Mouse (Mus musculus) spleen, postnatal 36 days (tissue): ENCODE data around the gene Ifitm3.
"Not testable (repeated sequence)": the region's sequence is repeated elsewhere in the genome, so short reads cannot be mapped to it uniquely, and the experiment has no call there.

Experiments
- DNase-seq, 2 experiments: peaks; one replicate each; pipeline ENCODE4 v3.0.0; 2022; ENCODE audit warnings: low spot score in 2 of 2, mixed read lengths in 1 of 2

The Ifitm3 gene

DNA sequence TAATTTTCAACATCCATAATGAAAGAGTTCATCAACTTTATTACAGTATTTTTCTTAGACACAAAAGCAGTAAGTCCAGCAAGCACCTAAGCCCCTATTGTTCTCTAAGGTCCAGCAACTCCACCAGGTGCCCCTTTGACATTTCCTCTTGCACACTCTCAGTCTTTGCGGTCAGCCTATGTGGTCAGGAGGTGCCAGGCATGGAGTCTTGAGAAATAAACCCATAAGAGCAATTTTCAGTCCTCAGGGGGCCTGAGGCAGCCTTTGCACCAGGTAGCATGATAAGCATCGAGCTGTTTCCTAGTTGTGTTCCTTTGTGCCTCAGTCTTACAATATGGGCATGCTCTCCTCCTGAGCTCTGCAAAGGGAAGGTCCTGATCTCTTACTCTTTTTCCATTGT lies 26.1 kb upstream of the Ifitm3 start:
- DNase-seq, result not testable (repeated sequence)

DNA sequence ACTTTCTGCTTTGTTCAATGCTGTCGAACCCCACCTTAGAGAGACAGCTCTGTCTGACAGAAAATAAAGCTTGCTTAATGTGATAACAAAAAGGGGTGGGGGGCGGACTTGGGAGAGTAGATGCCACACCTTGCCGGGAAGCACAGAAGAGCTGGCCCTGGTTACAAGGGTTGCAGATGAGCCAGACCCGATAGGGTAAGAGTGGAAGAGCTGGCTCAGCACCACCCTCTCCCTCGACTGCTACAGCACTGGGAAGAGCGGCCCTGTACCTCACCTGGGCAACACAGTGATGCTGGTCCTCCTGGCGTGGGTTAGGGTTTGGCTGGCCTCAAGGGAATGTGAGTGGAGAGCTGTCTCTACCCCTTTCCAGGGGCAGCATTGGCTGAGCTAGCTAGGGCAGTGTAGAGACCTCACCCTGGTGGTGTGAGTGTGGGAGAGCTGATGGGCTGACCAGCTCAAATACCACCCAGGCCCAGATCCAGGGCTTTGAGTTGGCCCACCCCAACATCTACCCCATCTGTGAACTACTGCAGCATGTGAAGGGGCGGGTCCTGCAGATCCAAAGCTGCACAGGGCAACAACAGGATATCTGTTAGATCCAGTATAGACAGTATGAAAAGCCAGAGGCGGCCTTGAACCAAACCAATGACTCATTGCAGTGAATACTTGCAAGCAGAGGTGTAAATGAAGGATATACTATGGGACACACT lies 22.0 kb upstream of the Ifitm3 start:
- no peak for DNase-seq

DNA sequence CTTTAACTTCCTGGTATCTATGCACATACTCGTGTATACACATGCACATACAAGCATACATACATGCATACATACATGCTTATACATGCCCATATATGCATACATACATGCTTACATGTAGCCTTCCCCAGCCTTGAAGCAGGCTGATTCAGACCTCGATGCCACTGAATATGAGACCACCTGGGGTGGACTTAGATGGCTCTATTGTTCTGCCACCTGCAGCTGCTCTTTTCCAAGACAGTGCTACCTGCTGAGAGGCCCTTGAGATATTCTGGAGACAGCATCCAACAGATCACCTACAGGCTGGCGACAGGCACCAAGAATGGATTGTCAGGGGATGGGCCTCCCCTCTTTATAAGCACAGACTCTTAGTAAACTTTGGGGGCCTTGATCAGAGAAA lies 19.8 kb upstream of the Ifitm3 start:
- DNase-seq, result no peak

DNA sequence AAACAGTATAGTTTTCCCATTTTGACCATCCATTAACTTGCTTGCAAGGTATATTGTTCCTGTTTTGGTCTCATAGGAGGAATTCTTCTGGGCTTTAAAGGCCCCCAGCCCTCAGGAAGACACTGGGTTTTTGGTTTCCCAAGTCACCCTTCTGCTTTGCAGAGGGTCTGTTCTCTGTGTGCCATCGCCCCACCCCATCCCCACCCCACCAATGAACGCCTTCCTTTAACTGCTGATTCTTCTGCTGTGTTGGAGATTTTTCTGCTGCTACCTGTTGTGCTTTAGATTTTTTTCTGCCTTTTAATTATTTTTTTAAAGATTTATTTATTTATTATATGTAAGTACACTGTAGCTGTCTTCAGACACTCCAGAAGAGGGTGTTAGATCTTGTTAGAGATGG lies 18.3 kb upstream of the Ifitm3 start, which contains the start of gene Gm17387:
Gene Gm17387 (plus strand): TSS at position 301 of the 400 bp plus-strand sequence.
- no peak for DNase-seq

DNA sequence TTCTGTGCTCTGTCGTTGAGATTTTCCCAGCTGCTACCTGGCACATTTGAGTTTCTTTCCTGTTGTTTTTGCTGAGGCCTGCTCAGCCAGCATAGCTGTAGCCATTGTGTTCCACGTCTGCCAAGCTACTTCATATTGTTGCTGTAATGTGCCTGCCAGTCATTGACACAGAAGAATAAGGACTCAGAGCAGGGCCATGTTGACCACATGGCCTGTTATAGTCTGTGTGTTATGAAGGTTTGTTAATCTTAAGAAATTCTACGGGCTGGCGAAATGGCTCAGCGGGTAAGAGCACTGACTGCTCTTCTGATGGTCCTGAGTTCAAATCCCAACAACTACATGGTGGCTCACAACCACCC lies 16.1 kb upstream of the Ifitm3 start:
- no peak for DNase-seq

DNA sequence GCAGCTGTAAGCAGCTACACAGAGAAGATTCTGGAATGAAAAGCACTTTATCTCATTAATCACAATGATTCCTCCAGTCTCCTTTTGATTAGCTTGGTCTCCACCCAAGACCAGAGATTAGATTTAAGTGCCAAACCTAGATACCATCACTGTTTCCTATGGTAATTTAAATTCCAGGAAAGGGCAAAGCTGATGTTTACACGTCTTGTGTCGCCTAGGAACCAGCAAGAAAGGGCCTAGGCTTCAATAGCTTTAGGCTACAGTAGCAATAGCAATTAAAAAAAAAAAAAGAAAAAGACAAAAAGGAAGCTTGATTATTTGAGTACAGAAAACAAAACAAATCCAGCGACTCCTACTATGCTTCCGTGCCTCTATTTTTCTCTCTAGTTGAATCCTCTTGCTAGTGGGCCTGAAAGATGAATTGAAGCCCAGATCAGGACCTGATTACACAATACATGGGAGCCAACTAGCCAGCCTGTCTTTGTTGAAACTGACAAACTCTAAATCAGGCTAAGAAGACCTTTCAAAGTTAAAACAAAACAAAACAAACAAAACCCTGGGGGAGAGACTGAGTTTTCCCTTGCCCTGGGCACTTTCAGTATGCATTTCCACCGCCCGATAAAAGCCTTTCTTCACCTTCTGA lies 15.6 kb upstream of the Ifitm3 start:
- DNase-seq, result no peak

DNA sequence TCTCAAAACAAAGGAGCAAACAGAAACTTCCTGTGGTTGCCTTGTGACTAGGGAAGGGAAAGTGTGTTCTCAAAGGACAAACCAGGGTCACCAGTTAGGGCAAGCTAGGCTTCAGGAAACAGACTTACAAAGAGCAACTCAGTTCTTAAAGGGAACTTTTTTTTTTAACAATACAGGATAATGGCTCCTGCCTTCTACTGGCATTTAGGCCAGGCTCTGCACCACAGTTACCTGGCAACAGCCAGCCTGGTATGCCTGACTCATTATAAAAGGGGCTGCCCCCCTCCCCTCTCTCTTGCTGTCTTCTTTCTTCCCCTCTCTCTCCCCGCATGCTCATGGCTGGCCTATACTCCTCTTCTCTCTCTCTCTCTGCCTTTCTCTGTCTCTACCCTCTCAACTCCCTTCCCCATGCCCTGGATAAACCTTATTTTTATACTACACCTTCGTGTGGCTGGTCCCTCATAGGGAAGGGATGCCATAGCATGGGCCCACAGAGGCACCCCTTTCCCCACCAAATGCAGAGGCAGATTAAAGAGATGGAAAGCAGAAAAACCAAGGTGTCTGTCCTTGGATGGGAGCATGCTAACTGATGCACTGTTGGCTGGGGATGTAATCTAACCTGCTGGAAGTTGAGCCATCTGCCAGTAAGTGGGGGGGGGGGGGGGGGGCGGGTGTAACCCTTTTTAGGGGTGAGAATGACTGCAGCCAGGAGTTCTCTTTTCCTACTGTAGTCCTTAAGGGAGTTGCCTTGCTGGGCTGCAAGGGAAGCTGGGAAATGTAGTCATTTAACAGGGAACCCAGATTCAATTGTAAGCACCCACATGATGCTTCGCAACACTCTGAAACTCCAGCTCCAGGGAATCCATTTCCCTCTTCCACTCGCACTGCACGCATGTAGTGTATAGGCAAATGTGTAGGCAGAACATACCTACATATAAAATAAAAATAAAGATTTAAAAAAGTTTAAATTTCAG lies 14.6 kb upstream of the Ifitm3 start:
- DNase-seq, result no peak

DNA sequence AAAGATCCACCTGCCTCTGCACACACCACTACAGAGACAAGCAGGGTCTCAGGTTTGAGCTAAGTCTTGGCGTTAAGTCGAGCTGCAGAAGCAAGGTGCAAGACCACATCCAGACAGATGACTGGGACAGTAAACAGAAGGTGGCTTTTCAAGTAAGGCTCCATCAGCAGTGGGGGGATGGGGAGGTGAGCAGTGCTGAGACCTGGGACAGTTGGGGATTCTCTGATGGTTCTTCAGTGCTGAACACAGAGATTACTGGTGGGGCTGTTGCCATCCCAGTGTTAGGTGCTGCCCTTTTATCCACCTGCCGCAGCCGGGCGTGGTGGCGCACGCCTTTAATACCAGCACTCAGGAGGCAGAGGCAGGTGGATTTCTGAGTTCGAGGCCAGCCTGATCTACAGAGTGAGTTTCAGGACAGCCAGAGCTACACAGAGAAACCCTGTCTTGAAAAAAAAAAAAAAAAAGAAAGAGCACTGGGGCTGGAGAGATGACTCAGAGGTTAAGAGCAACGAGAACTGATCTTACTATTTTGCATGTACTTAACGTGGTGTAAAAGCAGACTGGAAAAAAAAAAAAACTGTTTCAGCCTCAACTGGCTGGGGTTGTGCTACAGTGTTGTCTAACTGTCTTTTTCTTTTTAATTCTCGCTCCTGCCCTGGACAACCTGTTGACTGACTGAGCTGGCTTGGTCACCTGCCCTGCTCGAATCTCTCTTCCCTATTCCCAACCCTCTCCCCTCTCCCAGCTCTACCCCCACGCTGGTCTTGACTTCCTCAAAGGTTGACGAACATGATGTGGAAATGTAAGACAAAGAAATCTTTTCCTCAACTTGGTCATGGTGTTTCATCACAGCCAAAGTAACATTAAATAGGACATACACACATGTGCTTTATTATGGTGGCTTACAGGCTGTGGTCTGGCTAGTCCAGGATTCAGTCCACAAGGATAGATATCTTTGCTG lies 11.2 kb upstream of the Ifitm3 start:
- no peak for DNase-seq

DNA sequence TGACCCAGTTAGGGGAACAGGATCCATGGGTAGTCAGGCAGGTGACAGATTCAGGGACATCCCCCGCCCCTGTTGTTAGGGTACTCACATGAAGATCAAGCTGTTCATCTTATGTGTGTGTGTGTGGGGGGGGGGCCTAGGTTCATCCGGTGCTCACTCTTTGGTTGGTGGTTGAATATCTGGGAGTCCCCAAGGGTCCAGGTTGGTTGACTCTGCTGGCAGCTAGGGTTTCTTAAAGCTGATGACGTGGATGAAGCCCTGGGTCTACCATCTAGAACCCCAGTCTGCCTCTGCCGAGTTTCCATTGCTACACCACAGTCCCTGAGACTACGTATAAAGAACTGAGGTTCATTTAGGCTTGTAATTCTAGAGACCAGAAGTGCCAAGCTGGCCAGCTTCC lies 8.5 kb upstream of the Ifitm3 start:
- DNase-seq, result no peak

DNA sequence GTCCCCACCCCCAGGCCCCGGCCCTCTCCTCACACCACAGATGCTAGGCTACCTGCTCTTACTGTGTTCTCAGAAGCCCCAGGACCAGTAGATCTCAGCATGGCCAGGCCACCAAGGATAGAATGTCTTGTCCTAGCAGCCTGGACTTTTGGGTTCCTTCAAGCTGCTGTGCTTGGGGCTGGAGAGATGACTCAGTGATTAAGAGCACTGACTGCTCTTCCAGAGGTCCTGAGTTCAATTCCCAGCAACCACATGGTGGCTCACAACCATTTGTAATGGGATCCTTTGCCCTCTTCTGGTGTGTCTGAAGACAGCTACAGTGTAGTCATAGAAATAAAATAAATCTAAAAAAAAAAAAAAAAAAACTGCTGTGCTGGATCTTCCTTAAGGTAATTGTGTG lies 7.3 kb upstream of the Ifitm3 start, which contains the start of gene Ifitm6:
Gene Ifitm6 (minus strand): TSS at position 101 of the 400 bp plus-strand sequence.
- DNase-seq, result not testable (repeated sequence)

DNA sequence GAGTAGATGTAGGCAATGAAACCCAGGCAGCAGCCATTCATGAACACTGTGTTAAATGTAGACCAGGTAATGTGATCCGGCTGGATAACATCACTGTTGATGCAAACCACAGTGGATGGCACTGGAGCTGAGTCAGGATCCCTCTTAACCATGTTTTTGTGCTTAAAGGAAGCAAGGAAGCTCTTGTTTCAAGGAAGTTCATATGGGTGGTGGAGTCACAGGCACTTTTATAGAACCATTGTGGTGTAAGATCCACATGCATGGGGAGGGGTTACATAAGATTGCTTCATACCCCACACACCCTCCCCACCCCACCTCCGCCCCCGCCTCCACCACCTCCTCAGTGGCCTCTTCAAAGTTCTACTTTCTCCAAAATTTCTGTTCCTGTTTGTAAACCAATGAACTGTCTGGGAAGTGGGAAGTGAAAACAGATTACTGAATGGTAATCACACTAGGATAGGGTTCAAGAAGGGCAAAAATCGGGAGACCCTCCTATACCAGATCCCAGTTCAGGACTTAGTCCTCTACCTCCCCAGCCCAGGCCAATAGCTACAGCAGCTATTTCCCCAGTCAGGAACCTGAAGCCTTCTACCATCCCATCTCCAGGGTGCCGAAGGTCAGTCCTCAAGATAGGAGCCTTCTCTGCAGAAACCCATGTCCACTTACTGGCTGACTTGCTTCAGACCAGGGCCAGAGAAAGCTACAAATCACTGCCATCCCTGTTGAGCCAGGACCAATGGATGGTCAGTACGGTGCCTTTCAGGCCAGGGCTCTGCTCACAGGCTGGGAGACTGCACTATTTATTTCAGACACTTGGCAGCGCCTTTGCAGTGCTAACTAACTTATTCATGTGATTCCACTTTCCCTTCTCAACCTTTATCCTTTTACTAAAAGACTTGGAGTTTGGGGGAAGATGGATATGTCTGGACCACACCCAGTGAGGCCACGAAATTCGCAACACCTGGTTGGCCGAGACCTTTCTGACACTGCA lies 6.4 kb upstream of the Ifitm3 start:
- no peak for DNase-seq

DNA sequence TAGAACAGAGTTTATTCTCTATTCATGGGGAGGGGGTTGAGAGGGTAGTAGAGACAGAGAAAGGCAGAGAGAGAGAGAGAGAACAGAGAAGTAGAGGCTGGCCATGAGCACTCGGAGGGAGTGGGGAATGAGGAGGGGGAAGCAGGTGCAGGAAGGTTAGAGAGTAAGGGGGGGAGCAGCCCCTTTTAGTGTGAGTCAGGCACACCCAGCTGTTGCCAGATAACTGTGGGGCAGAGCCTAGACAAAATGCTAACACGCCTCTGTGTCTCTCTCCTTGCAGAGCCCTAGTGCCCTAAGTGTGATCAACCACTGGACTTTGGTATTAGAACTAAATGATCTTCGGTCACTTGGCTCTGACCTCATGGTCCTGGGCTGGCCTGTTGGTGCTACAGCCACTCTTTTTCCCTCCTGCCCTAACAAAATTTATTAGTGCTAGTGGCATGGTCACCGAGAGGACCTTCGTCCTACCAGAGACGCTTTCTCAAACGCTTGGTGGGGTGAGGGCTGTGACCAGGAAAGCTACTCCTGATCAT lies 734 bp upstream of the Ifitm3 start:
- DNase-seq, result no peak

DNA sequence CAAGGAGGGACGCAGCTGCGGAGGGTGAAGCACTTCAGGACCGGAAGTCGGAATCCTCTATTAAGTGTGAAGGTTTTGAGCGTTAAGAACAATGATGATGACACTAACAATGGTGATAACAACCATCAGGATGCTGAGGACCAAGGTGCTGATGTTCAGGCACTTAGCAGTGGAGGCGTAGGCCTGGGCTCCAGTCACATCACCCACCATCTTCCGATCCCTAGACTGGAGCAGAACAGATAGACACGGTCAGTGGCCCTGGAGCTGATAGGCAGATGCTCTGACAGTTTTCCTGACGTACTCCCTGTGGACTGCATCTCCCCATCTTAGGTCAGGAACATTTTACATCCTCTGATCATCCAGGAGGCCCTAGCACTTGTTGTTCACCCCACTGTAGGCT lies 905 bp downstream of the Ifitm3 start:
- DNase-seq, result no peak

DNA sequence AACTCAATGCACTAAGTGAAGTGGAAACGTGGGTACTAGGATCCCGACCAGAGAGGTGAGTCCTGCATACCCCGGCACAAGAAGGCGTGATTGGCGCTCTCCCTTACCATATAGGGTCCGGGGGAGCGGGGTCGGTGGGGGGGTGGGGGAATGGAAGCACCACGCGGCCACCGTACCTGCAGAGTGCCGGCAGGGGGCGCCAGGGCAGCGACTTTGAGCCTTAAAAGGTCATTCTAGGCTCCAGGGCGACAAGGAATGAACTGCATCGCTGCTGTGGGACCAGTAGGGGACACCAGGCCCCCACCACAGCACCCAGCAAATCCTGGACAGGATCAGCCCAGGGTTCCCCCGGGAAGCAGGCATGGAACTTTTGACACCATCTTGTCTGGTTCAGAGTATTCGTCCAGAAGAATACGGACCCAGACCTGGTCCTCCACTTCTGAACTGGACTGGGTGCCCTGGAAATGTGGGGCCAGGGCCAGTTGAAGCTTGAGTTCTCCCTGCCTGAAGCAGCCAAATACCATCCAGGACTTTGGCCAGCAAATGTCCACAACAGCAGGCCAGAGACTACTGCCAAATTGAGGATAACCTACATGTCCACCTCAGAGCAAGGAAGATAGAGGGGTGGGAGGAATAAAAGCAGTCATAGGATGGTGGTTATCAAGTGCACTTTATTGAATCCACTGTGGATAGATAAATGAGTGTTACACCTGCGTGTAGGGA lies 1.5 kb downstream of the Ifitm3 start:
- peak; percentile 56 to 73 for DNase-seq

DNA sequence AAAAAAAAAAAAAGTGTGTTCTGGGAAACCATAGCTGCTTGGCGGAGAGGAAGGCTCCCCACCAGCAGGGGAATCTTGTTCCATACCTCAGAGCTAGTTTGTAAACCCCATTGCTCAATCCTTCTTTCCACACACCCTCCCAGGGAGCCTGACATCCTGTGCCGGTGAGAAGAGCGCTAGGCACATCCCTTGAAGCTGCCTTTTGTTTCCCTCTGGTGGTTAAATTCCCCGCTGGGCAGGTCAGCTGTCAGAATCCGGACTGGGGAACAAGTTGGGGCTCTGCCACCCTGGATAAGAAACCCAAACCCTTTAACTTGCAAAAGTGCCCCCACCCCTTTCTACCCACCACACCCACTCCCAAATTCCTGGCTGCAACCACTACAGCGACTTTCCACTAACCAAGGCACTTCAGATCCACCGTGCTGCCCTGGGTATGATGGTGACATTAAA lies 2.2 kb downstream of the Ifitm3 start:
- peak in 1 of 2 experiments; percentile 30 for DNase-seq

DNA sequence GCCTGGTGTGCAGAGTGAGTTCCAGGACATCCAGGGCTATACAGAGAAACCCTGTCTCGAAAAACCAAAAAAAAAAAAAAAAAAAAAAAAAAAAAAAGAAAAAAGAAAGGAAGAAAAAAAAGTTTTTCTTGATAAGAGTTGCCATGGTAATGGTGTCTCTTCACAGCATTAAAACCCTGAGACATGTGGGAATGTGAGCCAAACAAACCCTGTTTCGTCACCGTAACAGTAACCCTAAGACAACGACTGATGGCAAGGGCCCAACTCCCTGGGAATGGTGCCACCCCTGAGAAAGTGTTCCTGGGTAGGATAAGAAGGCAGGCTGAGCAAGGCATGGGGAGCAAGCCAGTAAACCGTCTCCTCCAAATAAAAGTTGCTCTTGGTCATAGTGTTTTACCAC lies 3.7 kb downstream of the Ifitm3 start:
- no peak for DNase-seq

DNA sequence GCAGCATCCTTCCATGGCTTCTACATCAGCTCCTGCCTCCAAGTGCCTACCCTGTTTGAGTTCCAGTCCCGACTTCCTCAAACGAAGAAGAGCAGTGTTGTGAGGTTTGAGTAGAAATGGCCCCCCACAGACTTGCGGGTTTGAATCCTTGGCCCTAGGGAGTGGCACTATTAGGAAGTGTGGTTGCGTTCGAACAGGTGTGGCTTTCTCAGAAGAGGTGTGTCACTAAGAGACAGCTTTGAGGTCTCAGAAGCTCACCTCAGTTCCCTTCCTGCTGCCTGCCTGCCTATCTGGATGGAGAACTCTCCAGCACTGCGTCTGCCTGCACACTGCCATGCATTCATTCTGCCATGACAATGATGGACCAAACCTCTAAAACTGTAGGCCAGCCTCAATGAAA lies 4.1 kb downstream of the Ifitm3 start:
- DNase-seq, result no peak

DNA sequence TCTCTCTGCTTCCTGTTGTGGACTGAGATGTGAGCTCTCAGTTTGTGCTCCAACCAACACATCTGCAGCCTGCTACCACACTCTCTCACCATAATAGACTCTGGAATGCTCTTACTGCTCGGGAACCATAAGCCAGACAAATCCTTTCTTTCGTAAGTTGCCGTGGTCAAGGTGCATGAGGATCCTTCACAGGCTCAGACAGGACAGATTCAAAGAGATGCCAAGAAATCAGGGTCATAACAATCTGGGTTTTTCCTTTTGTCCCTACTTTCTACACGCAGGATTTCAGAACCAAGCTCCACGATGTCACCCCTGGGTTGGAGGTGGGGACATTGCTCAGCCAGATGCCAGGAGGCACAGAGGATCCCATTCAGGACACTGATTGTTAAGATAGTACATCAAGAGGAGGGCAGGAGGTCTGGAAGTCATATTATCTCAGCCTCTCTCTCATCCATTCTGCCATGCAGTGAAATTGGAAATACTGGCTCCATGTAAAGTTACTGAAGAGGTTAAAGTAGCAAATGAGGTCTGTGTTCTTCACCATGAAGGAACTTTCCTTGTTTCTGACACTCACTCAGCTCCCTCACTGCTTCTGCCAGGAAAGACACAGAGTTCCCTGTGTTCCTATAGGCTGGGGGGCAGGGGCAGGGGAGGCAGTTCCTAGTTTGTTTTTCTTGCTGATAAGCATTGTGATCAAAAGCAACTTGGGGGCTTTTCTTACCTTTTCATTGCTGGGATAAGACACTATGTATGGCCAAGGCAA lies 7.1 kb downstream of the Ifitm3 start:
- no peak for DNase-seq
